Mouse (Mus musculus) macrophage (primary cell): ENCODE data around the gene Omp. TPM values are rescaled to one million over a fixed set of nuclear protein-coding genes. Genes with fewer than 3 reads are reported as not detected.

ENCODE experiments used
- H3K27ac ChIP-seq: fragments of 350-480 bp; formaldehyde crosslinking; 2 replicates; pipeline ENCODE4 v1.9.0; 2021
- H3K36me3 ChIP-seq: fragments of 350-480 bp; formaldehyde crosslinking; 2 replicates; pipeline ENCODE4 v1.9.0; 2021; ENCODE audit errors: inconsistent target
- H3K4me3 ChIP-seq: fragments of 350-480 bp; formaldehyde crosslinking; 2 replicates; pipeline ENCODE4 v1.9.0; 2021; ENCODE audit errors: inconsistent target
- H3K79me2 ChIP-seq: fragments of 350-480 bp; formaldehyde crosslinking; 2 replicates; pipeline ENCODE4 v1.9.0; 2021; ENCODE audit errors: inconsistent target
- WGBS: methylation state at CpG from one replicate; pipeline ENCODE4 v1.1.7; 2026; ENCODE audit warnings: inconsistent platforms; ENCODE audit not compliant: missing documents; 5-methylcytosine and 5-hydroxymethylcytosine counted together
- polyA plus RNA-seq: library from polyadenylated mRNA; stranded (reverse); fragments of 250-400 nt; gene quantifications from 3 replicates; pipeline ENCODE4 v1.2.4, GENCODE M21; 2018; ENCODE audit warnings: inconsistent platforms

Gene Omp
- polyA plus RNA-seq, 1 experiment from 2014 or later: not detected

- Histone ChIP-seq H3K36me3 (no peaks in the 10 kb centered on the region), H3K79me2 (no peaks in the 10 kb centered on the region), H3K27ac (no peak overlapping the region), H3K4me3 (peak overlapping the region; percentile 59; the same call in 1 of the 2 replicates)
- 55% methylated on average over 2 of the region's 2 CpGs for WGBS
Measured at GRCm38 (mm10) chr7:98177071-98177485, 31.8 kb upstream of the Omp start.

GRCm38 (mm10) chr7:98176322-98177070 lies 31.2 kb upstream of the Omp start:
- Histone ChIP-seq H3K79me2 (no peaks in the 10 kb centered on the region), H3K4me3 (no peak overlapping the region), H3K36me3 (no peaks in the 10 kb centered on the region), H3K27ac (no peak overlapping the region)
- WGBS: 78% methylated on average over 8 of the region's 8 CpGs

DNA sequence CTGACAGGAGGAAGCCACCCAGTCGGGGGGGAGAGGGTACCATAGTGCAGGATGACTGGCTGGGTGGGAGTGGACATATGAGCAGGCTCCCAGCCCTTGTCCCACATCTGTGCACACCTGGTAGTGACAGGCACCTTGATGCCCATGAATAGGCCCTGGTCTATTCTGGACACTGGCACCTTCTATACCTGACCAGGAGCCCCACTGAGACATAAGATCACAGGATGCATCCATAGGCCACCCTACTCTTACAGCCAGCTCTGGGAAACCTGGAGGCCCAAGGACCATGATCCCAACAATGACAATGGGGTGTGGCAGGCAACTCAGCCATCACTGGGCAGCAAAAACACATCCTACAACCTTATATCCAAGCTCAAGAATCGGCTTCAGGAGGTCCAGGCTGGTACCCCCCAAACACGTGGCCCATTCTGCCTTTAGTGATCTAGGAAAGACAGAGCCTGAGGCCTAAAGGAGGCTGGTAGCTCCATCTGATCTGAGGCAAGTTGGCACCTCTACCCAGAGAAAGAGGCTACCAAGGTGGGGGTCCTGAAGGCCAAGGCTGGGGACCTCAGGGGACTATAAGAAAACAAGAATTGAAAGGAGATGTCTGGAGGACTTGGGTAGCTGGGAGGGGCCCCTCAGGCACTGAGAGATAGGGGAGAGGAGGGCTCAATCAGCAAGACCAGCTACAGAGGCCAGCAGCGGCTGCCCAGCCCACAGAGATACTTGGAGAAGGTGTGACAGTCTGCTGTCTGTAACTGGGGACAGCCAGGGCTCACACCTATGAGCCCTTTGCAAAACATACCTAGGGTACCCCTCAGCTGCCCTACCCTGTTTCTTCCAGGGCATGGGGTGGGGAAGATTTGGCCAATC lies 29.8 kb upstream of the Omp start:
- Histone ChIP-seq H3K36me3 (no peaks in the 10 kb centered on the region), H3K79me2 (no peaks in the 10 kb centered on the region), H3K4me3 (no peak overlapping the region), H3K27ac (no peak overlapping the region)
- 94% methylated on average over 4 of the region's 4 CpGs for WGBS

DNA sequence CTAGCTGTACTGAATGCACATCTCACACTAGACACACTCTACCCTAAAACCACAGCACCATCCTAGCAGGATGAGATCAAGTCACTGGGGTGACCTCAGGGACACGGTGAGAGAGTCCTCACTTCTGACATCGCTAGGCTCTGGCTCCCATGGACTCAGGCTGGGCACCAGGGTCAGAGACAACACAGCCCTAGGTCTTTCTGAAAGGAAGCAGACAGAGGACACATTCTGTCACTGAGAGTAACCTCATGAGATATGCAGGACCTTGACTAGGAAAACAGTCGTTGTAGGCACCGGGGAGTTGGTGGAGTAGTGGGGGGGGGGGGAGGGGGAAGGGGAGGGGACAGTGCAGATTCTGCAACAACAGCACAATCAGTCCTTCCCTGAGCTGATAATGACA lies 28.1 kb upstream of the Omp start:
- Histone ChIP-seq H3K4me3 (no peak overlapping the region), H3K27ac (no peak overlapping the region), H3K79me2 (no peaks in the 10 kb centered on the region), H3K36me3 (no peaks in the 10 kb centered on the region)
- 52% methylated on average over 4 of the region's 4 CpGs for WGBS

GRCm38 (mm10) chr7:98172661-98173060 lies 27.4 kb upstream of the Omp start:
- no peak overlapping the region for H3K4me3 ChIP-seq
- H3K79me2 ChIP-seq: no peaks in the 10 kb centered on the region
- WGBS: 96% methylated on average over 8 of the region's 8 CpGs
- peak overlapping the region; percentile 79; the same call in 1 of the 2 replicates for H3K27ac ChIP-seq
- no peaks in the 10 kb centered on the region for H3K36me3 ChIP-seq

DNA sequence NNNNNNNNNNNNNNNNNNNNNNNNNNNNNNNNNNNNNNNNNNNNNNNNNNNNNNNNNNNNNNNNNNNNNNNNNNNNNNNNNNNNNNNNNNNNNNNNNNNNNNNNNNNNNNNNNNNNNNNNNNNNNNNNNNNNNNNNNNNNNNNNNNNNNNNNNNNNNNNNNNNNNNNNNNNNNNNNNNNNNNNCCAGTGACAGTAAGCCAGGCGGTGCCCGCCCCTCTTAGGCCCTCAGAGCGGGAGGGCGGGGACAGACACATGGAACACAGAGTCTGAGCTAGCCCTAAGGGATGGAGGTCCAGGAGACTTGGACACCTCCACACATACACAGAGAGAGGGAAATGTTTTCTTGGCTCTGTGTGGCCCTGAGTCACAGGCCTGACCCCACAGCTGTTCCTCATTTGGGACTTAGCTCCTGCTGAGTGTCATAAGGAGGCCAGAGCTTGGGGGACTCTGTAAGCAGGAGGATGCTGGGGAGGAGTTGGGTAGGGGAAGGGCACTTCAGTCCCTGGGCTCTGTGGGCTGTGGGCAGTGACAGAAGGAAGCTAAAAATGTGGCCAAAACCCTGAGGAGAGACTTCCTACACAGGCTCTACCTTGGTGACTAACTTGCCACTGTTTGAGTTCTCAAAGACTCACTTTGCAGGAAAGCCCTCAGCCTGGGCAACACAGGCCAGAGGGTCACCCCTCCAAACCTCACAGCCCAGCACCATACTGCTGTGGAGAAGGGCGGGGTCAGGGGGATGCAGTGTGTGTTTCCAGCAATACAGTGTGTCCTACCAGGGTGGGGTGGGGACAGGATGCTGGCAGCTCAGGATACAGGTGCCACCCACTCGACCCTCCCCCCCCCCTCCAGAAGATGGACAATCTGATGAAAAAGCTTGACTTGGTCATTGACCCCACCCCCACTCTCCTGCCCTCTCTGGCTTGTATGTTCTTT lies 26.1 kb upstream of the Omp start:
- 8% methylated on average over 4 of the region's 6 CpGs for WGBS
- H3K79me2 ChIP-seq: peaks cover 5% of the 10 kb centered on the region; the same call in 1 of the 2 replicates
- H3K4me3 ChIP-seq: no peak overlapping the region
- no peaks in the 10 kb centered on the region for H3K36me3 ChIP-seq
- H3K27ac ChIP-seq: peak overlapping the region; percentile 79

GRCm38 (mm10) chr7:98164999-98165528 lies 19.8 kb upstream of the Omp start:
- Histone ChIP-seq H3K4me3 (no peak overlapping the region), H3K27ac (peak overlapping the region; percentile 62), H3K79me2 (peaks cover 5% of the 10 kb centered on the region; the same call in 1 of the 2 replicates), H3K36me3 (no peaks in the 10 kb centered on the region)
- 17% methylated on average over 10 of the region's 10 CpGs for WGBS

DNA sequence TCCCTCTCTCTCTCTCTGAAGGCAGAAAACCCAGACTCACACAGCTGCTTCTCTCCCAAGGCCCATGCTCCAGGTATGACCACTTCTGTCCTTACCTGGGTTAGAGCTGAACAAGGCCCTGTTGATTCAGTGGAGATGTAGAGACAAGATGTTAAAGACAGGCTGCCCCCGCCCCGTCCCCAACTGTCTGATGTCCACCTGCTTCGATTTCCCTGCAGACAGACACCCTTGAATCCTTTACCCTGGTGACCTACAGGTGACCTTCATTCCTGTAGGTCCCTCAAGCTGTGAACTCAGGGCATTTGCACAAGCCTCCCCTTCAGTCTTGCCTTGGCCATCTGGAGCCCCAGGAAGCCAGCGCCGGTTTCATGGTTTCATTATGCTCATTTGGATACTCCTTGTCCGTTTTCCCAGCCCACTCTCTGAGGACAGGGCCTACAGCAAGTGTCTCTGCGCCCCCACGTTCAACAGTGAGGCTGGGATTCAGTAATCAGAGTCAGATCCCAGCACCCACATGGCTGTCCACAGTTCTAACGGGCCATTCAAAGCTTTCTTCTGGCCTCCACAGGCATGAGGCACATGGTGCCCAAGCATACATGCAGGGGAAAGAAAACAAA lies 19.2 kb upstream of the Omp start:
- no peak overlapping the region for H3K4me3 ChIP-seq

GRCm38 (mm10) chr7:98163700-98164099 lies 18.4 kb upstream of the Omp start:
- H3K79me2 ChIP-seq: peaks cover 5% of the 10 kb centered on the region; the same call in 1 of the 2 replicates
- H3K4me3 ChIP-seq: no peak overlapping the region
- WGBS: 58% methylated on average over 3 of the region's 3 CpGs
- no peak overlapping the region for H3K27ac ChIP-seq
- H3K36me3 ChIP-seq: no peaks in the 10 kb centered on the region

More for the DNA sequence above, 19.2 kb upstream of the Omp start:
- H3K27ac ChIP-seq: peak overlapping the region; percentile 62
- peaks cover 5% of the 10 kb centered on the region; the same call in 1 of the 2 replicates for H3K79me2 ChIP-seq
- no peaks in the 10 kb centered on the region for H3K36me3 ChIP-seq
- 70% methylated on average over 9 of the region's 9 CpGs for WGBS

DNA sequence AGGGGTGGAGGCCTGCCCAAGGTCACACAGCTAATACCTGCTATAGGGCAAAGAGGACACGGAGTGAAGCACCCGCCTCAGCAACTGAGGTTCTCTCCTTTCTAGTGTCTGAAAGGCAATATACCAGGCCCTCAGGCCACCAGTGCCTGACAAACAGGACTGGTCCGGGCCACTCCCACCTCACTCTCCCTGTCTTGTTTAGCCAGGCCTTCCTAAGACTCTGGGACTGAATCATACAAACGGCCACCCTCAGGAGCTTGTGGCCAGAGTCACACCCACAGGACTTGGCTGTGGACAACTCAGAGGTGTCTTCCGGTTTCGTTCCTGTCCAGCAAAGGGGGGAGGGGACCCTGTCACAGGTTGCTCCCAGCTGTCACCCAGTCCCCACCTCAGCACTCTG lies 16.9 kb upstream of the Omp start:
- no peak overlapping the region for H3K27ac ChIP-seq
- H3K36me3 ChIP-seq: no peaks in the 10 kb centered on the region
- peaks cover 5% of the 10 kb centered on the region; the same call in 1 of the 2 replicates for H3K79me2 ChIP-seq
- WGBS: 80% methylated on average over 6 of the region's 6 CpGs
- H3K4me3 ChIP-seq: no peak overlapping the region

DNA sequence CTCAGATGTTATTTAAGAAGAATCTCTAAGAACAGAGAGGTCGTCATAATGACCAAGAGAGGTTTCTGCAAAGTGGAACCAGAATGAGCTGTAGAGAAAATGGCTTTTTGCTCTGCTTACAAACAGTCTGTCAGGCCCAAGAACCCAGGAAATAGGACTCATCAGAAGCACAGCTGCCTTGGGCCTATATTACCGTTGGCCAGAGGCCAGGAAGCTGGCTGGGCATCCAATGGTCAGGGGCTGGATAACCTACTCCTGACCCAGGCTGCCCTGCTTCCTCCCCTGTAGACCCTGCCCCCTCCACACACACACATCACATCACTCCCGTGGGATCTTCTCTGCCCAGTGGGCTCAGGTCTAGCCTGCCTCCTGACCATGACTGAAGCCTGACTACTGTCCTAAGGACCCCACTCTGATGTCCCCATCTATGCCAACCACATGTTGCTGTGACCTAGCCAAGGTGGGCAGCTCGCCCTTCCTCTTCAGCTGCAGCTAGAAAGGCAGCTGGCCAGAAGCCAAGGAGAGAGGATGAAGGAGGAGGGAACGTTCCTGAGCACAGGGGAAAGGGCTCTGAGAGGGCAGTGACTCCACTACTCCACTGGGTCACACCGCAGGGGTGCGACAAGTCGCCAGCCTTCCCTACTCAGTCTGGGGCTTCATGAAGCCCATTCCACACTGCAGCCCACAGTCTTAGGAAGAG lies 14.9 kb upstream of the Omp start:
- no peaks in the 10 kb centered on the region for H3K36me3 ChIP-seq
- no peak overlapping the region for H3K4me3 ChIP-seq
- WGBS: 57% methylated on average over 8 of the region's 8 CpGs
- no peak overlapping the region for H3K27ac ChIP-seq
- no peaks in the 10 kb centered on the region for H3K79me2 ChIP-seq

GRCm38 (mm10) chr7:98158481-98158880 lies 13.2 kb upstream of the Omp start:
- Histone ChIP-seq H3K79me2 (no peaks in the 10 kb centered on the region), H3K27ac (no peak overlapping the region), H3K4me3 (no peak overlapping the region), H3K36me3 (no peaks in the 10 kb centered on the region)
- WGBS: 82% methylated on average over 6 of the region's 8 CpGs

DNA sequence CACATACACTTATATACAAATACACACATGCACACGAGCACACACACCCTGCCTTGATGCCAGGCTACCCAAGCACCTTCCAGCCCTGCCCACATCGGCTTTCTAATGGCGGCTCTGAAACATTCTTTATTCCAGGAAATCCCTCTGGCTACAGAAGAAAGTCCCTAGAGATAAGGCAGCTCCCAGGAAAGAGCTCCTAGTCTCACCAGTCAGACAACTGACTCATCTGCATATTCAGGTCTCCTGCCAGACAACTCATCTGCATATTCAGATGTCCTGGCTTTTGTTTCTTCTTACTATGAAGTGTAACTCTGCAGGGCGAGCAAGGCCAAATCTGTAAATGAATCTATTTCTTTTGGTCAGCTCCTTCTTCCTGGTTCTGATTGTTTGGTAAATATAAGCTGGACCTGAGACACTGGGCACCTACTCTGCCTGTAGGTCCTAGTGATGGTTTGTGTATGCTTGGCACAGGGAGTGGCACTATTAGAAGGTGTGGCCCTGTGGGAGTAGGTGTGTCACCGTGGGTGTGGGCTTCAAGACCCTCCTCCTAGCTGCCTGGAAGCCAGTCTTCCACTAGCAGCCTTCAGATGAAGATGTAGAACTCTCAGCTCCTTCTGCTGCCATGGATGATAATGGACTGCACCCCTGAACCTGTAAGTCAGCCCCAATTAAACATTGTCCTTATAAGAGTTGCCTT lies 12.5 kb upstream of the Omp start:
- Histone ChIP-seq H3K27ac (no peak overlapping the region), H3K36me3 (no peaks in the 10 kb centered on the region), H3K79me2 (no peaks in the 10 kb centered on the region), H3K4me3 (no peak overlapping the region)
- WGBS: 90% methylated on average over 5 of the region's 5 CpGs
